8 mouse cellular contexts compared by ENCODE assay signal in genomic region chr2:32395946-32396621, GRCm38 (mm10). TPM values are rescaled to one million over a fixed set of nuclear protein-coding genes. Genes with fewer than 3 reads are reported as not detected.
DNase-seq lines count a peak whose midpoint lies in the region; ATAC-seq lines count a peak whose summit lies in the region.

No protein-coding gene starts in this region.

- no peaks in the 10 kb centered on the region for H3K9me3 ChIP-seq in embryonic facial prominence, embryonic 11.5 days (replicated peaks; ENCODE audit: control insufficient read depth, low read length)
- no peaks in the 10 kb centered on the region for H3K9me3 ChIP-seq in limb, embryonic 10.5 days (replicated peaks)
- no peaks in the 10 kb centered on the region for H3K9me3 ChIP-seq in midbrain, embryonic 12.5 days

- no peaks in the 10 kb centered on the region; the same call in 1 of the 2 replicates for H3K27me3 ChIP-seq in embryonic facial prominence, embryonic 11.5 days (ENCODE audit: control insufficient read depth, insufficient read depth, low read length)
- H3K27me3 ChIP-seq in limb, embryonic 10.5 days (ENCODE audit: low read depth, poor library complexity, severe bottlenecking) = no peaks in the 10 kb centered on the region
- H3K27me3 ChIP-seq in midbrain, embryonic 12.5 days = no peaks in the 10 kb centered on the region

- peak; percentile 96 for ATAC-seq in embryonic facial prominence, embryonic 11.5 days (replicated peaks; ENCODE audit: insufficient number of reproducible peaks, low FRiP score, low TSS enrichment, low read depth)
- peak; percentile 94 for ATAC-seq in midbrain, embryonic 12.5 days (ENCODE audit: low FRiP score, low read depth)

- H3K9ac ChIP-seq in embryonic facial prominence, embryonic 11.5 days (replicated peaks; ENCODE audit: low read length) = peak overlapping the region; percentile 81
- peak overlapping the region; percentile 88 for H3K9ac ChIP-seq in midbrain, embryonic 12.5 days (replicated peaks)

- peak overlapping the region; percentile 93 for H3K4me3 ChIP-seq in embryonic facial prominence, embryonic 11.5 days (ENCODE audit: low read depth, low read length)
- H3K4me3 ChIP-seq in limb, embryonic 10.5 days = peak overlapping the region; percentile 97
- peak overlapping the region; percentile 76 for H3K4me3 ChIP-seq in midbrain, embryonic 12.5 days

- no peaks in the 10 kb centered on the region; the same call in 1 of the 2 replicates for H3K36me3 ChIP-seq in embryonic facial prominence, embryonic 11.5 days (replicated peaks; ENCODE audit: control insufficient read depth, insufficient read depth, low read depth, low read length)
- peaks cover 37% of the 10 kb centered on the region for H3K36me3 ChIP-seq in limb, embryonic 10.5 days
- H3K36me3 ChIP-seq in midbrain, embryonic 12.5 days = peaks cover 11% of the 10 kb centered on the region

- H3K27ac ChIP-seq in embryonic facial prominence, embryonic 11.5 days (replicated peaks; ENCODE audit: low read depth, low read length) = peak overlapping the region; percentile 71
- H3K27ac ChIP-seq in limb, embryonic 10.5 days = peak overlapping the region; percentile 84
- H3K27ac ChIP-seq in midbrain, embryonic 12.5 days (replicated peaks) = peak overlapping the region; percentile 87

- DNase-seq in 3134 (ENCODE audit: extremely low read depth, insufficient read length, low spot score) = peak; percentile 89
- DNase-seq in adrenal gland, postnatal 25 days = peak; percentile 87
- peak; percentile 95 for DNase-seq in embryonic facial prominence, embryonic 11.5 days (ENCODE audit: low spot score)
- peak; percentile 93 to 96 for DNase-seq in heart, adult 18-20 months
- peak; percentile 92 for DNase-seq in kidney, adult 18-20 months
- DNase-seq in limb, embryonic 10.5 days (ENCODE audit: low spot score) = peak; percentile 89
- peak; percentile 88 for DNase-seq in skeletal muscle tissue, adult 2 months (ENCODE audit: low read depth, low spot score)

- no peaks in the 10 kb centered on the region for H3K4me1 ChIP-seq in embryonic facial prominence, embryonic 11.5 days (ENCODE audit: control insufficient read depth, insufficient read depth, low read length)
- peaks cover 30% of the 10 kb centered on the region for H3K4me1 ChIP-seq in limb, embryonic 10.5 days
- peaks cover 16% of the 10 kb centered on the region for H3K4me1 ChIP-seq in midbrain, embryonic 12.5 days

- peak overlapping the region; percentile 74 for H3K4me2 ChIP-seq in embryonic facial prominence, embryonic 11.5 days (ENCODE audit: low read depth, low read length)
- H3K4me2 ChIP-seq in midbrain, embryonic 12.5 days (replicated peaks) = peak overlapping the region; percentile 90

- WGBS in embryonic facial prominence, embryonic 11.5 days = under 1% methylated on average over 59 of the region's 59 CpGs
- WGBS in limb, embryonic 10.5 days = under 1% methylated on average over 57 of the region's 59 CpGs
- WGBS in midbrain, embryonic 12.5 days = under 1% methylated on average over 56 of the region's 59 CpGs

RNA-seq across cellular contexts. Expression of gene Ptges2, which starts 0.4 kb away (rescaled TPM):
- total RNA-seq in adrenal gland, postnatal 25 days (2021) = 49.8 and 51.8 TPM in 2 replicates
- polyA plus RNA-seq in embryonic facial prominence, embryonic 11.5 days (2014; fragmentation: Nextera tagmentation; extraction: Ambion mirVana) = 31.7 and 33.0 TPM in 2 replicates
- 10 to 100 TPM; 60.2 to 68.5 TPM for total RNA-seq in heart, adult 18-20 months (2021)
- 32.7 and 37.0 TPM in 2 replicates for polyA plus RNA-seq in limb, embryonic 10.5 days (2016; fragmentation: Nextera tagmentation; extraction: Ambion mirVana)
- 27.2 and 28.6 TPM in 2 replicates for polyA plus RNA-seq in midbrain, embryonic 12.5 days (2016; fragmentation: Nextera tagmentation; extraction: Ambion mirVana)

RNA-seq across cellular contexts. Expression of gene Lcn2, which starts 8.0 kb away (rescaled TPM):
- total RNA-seq in adrenal gland, postnatal 25 days (2021) = 1.0 and 1.5 TPM in 2 replicates
- polyA plus RNA-seq in embryonic facial prominence, embryonic 11.5 days (2014; fragmentation: Nextera tagmentation; extraction: Ambion mirVana) = 0.95 and 1.2 TPM in 2 replicates
- 1 to 10 TPM; 4.8 to 5.6 TPM for total RNA-seq in heart, adult 18-20 months (2021)
- polyA plus RNA-seq in limb, embryonic 10.5 days (2016; fragmentation: Nextera tagmentation; extraction: Ambion mirVana) = not detected in 2 replicates
- 0.60 TPM in 2 replicates for polyA plus RNA-seq in midbrain, embryonic 12.5 days (2016; fragmentation: Nextera tagmentation; extraction: Ambion mirVana)

RNA-seq across cellular contexts. Expression of gene 1110008P14Rik, which starts 14.3 kb away (rescaled TPM):
- 173 and 191 TPM in 2 replicates for total RNA-seq in adrenal gland, postnatal 25 days (2021)
- polyA plus RNA-seq in embryonic facial prominence, embryonic 11.5 days (2014; fragmentation: Nextera tagmentation; extraction: Ambion mirVana) = 41.3 and 41.5 TPM in 2 replicates
- 10 to 100 TPM; 43.2 to 50.5 TPM for total RNA-seq in heart, adult 18-20 months (2021)
- 36.3 and 37.0 TPM in 2 replicates for polyA plus RNA-seq in limb, embryonic 10.5 days (2016; fragmentation: Nextera tagmentation; extraction: Ambion mirVana)
- polyA plus RNA-seq in midbrain, embryonic 12.5 days (2016; fragmentation: Nextera tagmentation; extraction: Ambion mirVana) = 57.5 and 61.1 TPM in 2 replicates

RNA-seq across cellular contexts. Expression of gene Dnm1, which starts 42.9 kb away (rescaled TPM):
- 13.1 and 20.4 TPM in 2 replicates for total RNA-seq in adrenal gland, postnatal 25 days (2021)
- polyA plus RNA-seq in embryonic facial prominence, embryonic 11.5 days (2014; fragmentation: Nextera tagmentation; extraction: Ambion mirVana) = 31.0 and 35.3 TPM in 2 replicates
- total RNA-seq in heart, adult 18-20 months (2021) = 1 to 10 TPM; 3.6 to 4.4 TPM
- polyA plus RNA-seq in limb, embryonic 10.5 days (2016; fragmentation: Nextera tagmentation; extraction: Ambion mirVana) = 27.1 and 33.6 TPM in 2 replicates
- polyA plus RNA-seq in midbrain, embryonic 12.5 days (2016; fragmentation: Nextera tagmentation; extraction: Ambion mirVana) = 26.3 and 30.5 TPM in 2 replicates

RNA-seq across cellular contexts. Expression of gene Ciz1, which starts 44.0 kb away (rescaled TPM):
- total RNA-seq in adrenal gland, postnatal 25 days (2021) = 85.5 and 107 TPM in 2 replicates
- 41.1 and 46.0 TPM in 2 replicates for polyA plus RNA-seq in embryonic facial prominence, embryonic 11.5 days (2014; fragmentation: Nextera tagmentation; extraction: Ambion mirVana)
- total RNA-seq in heart, adult 18-20 months (2021) = 10 to 100 TPM; 19.1 to 27.2 TPM
- 61.3 and 74.8 TPM in 2 replicates for polyA plus RNA-seq in limb, embryonic 10.5 days (2016; fragmentation: Nextera tagmentation; extraction: Ambion mirVana)
- polyA plus RNA-seq in midbrain, embryonic 12.5 days (2016; fragmentation: Nextera tagmentation; extraction: Ambion mirVana) = 61.5 TPM in 2 replicates

Comparison
In these comparisons a context has a peak if more than half of its experiments do, and no peak if none do; other contexts are left out.
1. Peak in every context shown above with its lines: DNase-seq, ATAC-seq, H3K4me3 ChIP-seq and H3K27ac ChIP-seq.